Mouse (Mus musculus): Measurements from ENCODE around the gene Herc4.

Herc4 gene

GRCm38 (mm10) chr10:63360502-63360901, 116.9 kb downstream of the Herc4 start:
- no peak for DNase-seq

GRCm38 (mm10) chr10:63365918-63366455, 122.4 kb downstream of the Herc4 start:
- no peak for DNase-seq

GRCm38 (mm10) chr10:63367386-63367785, 123.8 kb downstream of the Herc4 start:
- DNase-seq: no peak

Measured in cerebellum, adult 9-10 months (tissue).